In genomic region chr16:87692591-87692990, GRCm38 (mm10) we compare ENCODE assay signal across 20 mouse cellular contexts.
"Had no signal": no experiment of that assay in that cellular context is flagged by ENCODE, and none has a peak within 500 bp of the region (broad histone marks: within the 10 kb centered on the region; RNA-seq: fewer than 3 reads in every experiment).

No protein-coding gene starts in this region.

- H3K27ac ChIP-seq: kidney, embryonic 15.5 days; left cerebral cortex, adult 2 months; liver, embryonic 13.5 days; macrophage; midbrain, embryonic 12.5 days; midbrain, embryonic 15.5 days; neural tube, embryonic 12.5 days; neural tube, embryonic 15.5 days; stomach, embryonic 15.5 days had no signal

- H3K9me3 ChIP-seq: kidney, embryonic 15.5 days; liver, embryonic 13.5 days; midbrain, embryonic 12.5 days; midbrain, embryonic 15.5 days; neural tube, embryonic 12.5 days; neural tube, embryonic 15.5 days; stomach, embryonic 15.5 days had no signal

- H3K9ac ChIP-seq: kidney, embryonic 15.5 days; liver, embryonic 13.5 days; midbrain, embryonic 12.5 days; midbrain, embryonic 15.5 days; neural tube, embryonic 12.5 days; neural tube, embryonic 15.5 days; stomach, embryonic 15.5 days had no signal

- ATAC-seq: inflammation-experienced regulatory T-cells, adult 6 months; intestine, embryonic 16.5 days; midbrain, embryonic 15.5 days had no signal

- H3K4me3 ChIP-seq: kidney, embryonic 15.5 days; left cerebral cortex, adult 2 months; liver, embryonic 13.5 days; midbrain, embryonic 12.5 days; midbrain, embryonic 15.5 days; neural tube, embryonic 12.5 days; neural tube, embryonic 15.5 days; stomach, embryonic 15.5 days had no signal

- H3K27me3 ChIP-seq: kidney, embryonic 15.5 days; liver, embryonic 13.5 days; midbrain, embryonic 15.5 days; neural tube, embryonic 12.5 days; neural tube, embryonic 15.5 days; stomach, embryonic 15.5 days had no signal

- DNase-seq: kidney, adult 8-10 months; kidney, postnatal 10 days; kidney, postnatal 36 days; layer of hippocampus, postnatal 36 days; left cerebral cortex, postnatal 4 days; liver, embryonic 13.5 days; lung, adult 2 months; right cerebral cortex, adult 18-20 months; right cerebral cortex, postnatal 25 days; spleen, adult 18-20 months had no signal

- H3K4me2 ChIP-seq: kidney, embryonic 15.5 days; liver, embryonic 13.5 days; midbrain, embryonic 12.5 days; midbrain, embryonic 15.5 days; neural tube, embryonic 12.5 days; neural tube, embryonic 15.5 days; stomach, embryonic 15.5 days had no signal

- H3K36me3 ChIP-seq: kidney, embryonic 15.5 days; liver, embryonic 13.5 days; midbrain, embryonic 12.5 days; midbrain, embryonic 15.5 days; neural tube, embryonic 12.5 days; neural tube, embryonic 15.5 days; stomach, embryonic 15.5 days had no signal

- H3K4me1 ChIP-seq: kidney, embryonic 15.5 days; midbrain, embryonic 12.5 days; midbrain, embryonic 15.5 days; neural tube, embryonic 12.5 days; neural tube, embryonic 15.5 days had no signal
